Mouse (Mus musculus): ENCODE data around the gene Trip11. TPM values are rescaled to one million over a fixed set of nuclear protein-coding genes. Genes with fewer than 3 reads are reported as not detected.
"Not testable (repeated sequence)": the region's sequence is repeated elsewhere in the genome, so short reads cannot be mapped to it uniquely, and the experiment has no call there.

Trip11 gene
- total RNA-seq (2017), result 45.6 and 47.5 TPM in 2 replicates

DNA sequence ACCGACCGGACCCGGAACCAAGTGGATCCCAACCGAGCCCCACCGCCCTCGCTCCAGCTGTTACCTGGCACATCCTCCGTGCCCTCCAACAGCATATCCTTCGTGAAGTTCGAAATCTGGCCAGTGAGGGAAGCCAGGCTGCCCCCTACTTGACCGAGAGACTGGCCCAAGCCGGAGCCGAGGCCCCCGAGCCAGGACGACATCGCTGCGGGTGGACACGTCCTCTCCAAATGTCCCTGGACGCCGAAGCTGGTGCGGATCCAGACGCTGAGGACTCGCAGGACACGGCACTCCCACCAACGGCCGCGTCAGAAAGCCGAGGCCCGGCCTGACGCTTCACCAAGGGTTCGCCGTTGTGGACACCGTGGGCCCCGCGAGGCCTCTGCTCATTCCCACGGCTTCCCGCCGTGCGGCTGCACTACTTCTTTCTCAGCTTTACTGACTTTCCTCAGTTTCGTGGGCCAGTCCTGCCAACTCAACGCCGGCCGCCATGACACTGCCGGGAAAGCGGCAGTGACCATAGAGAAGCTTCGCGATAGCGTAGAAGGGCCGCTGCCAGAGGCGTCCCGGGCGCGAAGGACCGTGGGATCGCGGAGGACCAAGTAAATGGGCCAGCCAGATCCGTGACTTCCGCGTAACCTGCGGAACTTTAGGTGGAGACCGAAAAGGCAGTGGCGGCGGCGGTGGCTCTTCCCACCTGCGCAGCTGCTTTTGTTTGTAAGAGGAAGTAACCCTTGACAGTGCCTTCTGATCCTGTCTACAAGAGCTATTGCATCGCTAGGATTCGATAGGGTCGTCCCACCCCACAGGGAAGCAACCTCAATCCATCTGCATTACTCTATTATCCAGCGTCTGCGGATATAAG, at the start of gene Trip11:
Gene Trip11 (minus strand): TSS at position 642 of the 865 bp plus-strand sequence.
- ATAC-seq (replicated peaks in 1 of 2; ENCODE audit: insufficient read depth in 1 of 2, low FRiP score in 2 of 2, low TSS enrichment in 1 of 2, low read depth in 1 of 2, poor library complexity in 2 of 2, severe bottlenecking in 2 of 2), result peak; percentile 96 to 97

DNA sequence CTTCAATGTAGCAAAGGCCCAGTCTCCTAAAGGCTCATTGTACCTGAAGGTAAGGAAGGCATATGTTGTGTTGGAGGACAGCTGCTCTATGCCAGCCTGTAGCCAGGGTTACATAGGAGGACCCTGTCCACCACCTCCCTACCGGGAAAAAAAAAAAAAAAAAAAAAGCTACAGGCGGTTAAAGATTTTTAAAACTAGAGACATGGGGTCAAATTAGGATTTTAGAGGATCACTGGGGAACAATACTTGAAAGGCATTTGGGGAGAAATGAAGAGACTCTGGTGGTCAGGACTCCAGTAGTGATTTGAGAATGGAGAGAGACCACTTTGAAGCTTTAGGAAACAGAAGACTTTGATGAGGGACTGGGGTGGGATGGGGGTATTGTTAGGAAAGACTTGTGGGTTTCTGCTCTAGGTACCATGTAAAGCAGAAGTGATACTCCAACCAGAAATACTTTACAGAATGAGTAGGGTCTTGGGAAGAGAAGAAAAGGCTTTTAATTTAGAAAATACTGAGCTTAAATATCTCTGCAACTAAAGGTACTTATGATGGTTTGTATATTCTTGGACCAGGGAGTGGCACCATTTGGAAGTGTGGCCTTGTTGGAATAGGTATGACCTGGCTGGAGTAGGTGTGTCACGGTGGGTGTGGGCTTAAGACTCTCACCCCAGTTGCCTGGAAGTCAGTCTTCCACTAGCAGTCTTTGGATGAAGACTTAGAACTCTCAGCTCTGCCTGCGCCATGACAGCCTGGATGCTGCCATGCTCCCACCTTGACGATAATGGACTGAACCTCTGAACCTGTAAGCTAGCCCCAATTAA, 46.1 kb upstream of the Trip11 start:
- ATAC-seq (replicated peaks in 1 of 2; ENCODE audit: insufficient read depth in 1 of 2, low FRiP score in 2 of 2, low TSS enrichment in 1 of 2, low read depth in 1 of 2, poor library complexity in 2 of 2, severe bottlenecking in 2 of 2), result not testable (repeated sequence)

DNA sequence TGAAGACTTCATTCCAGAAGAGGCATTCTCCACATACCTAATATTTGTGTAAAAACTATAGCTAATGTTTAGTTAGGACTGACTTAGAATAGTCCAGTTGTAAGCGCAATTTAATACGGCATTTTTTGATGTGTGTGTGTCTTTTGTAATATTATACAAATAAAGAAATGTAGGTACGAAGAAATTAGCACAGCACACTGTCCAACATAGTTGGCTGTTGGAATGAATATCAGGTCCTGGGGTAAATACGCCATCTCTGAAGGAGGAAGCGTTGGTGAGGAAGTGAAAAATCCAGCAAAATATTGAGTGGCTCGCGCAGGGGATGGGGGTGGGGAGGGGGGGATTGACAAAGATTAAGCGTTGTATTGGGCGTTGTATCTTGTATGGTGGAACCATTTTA, 45.5 kb upstream of the Trip11 start:
- peak in 1 of 2 experiments; percentile 37; a peak in 1 of 4 replicates for ATAC-seq (replicated peaks in 1 of 2; ENCODE audit: insufficient read depth in 1 of 2, low FRiP score in 2 of 2, low TSS enrichment in 1 of 2, low read depth in 1 of 2, poor library complexity in 2 of 2, severe bottlenecking in 2 of 2)

DNA sequence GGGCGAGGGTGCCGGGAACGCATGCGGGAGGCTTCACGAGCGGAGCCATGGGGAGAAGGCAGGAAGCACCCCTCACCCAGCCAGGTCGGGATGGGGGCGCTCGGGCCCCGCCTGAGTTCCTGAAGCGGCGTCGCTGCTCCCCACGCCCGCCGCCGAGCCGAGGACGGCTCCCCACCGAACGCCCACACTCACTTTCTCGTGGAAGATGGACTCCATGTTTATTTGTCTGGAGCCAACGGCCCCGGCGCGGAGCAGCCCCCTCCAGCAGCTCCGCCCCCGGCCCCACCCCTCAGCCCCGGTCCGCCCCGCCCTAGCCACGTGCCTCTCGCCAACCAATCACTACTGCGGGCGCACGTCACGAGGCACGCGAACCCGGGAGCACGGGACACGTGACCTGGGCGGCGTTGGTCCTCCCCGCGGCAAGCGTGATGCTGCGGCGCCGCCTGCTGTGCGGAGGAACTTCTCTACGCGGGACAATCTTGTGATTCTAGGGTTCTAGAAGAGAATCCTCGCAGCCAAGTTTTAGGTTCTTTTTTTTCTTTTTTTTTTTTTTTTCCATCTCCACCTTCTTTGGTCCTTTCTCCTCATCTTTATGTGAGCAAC, 45.0 kb upstream of the Trip11 start, which contains the start of gene Atxn3:
Gene Atxn3 (minus strand): TSS at position 305 of the 603 bp plus-strand sequence.
- ATAC-seq (replicated peaks in 1 of 2; ENCODE audit: insufficient read depth in 1 of 2, low FRiP score in 2 of 2, low TSS enrichment in 1 of 2, low read depth in 1 of 2, poor library complexity in 2 of 2, severe bottlenecking in 2 of 2), result peak; percentile 97

DNA sequence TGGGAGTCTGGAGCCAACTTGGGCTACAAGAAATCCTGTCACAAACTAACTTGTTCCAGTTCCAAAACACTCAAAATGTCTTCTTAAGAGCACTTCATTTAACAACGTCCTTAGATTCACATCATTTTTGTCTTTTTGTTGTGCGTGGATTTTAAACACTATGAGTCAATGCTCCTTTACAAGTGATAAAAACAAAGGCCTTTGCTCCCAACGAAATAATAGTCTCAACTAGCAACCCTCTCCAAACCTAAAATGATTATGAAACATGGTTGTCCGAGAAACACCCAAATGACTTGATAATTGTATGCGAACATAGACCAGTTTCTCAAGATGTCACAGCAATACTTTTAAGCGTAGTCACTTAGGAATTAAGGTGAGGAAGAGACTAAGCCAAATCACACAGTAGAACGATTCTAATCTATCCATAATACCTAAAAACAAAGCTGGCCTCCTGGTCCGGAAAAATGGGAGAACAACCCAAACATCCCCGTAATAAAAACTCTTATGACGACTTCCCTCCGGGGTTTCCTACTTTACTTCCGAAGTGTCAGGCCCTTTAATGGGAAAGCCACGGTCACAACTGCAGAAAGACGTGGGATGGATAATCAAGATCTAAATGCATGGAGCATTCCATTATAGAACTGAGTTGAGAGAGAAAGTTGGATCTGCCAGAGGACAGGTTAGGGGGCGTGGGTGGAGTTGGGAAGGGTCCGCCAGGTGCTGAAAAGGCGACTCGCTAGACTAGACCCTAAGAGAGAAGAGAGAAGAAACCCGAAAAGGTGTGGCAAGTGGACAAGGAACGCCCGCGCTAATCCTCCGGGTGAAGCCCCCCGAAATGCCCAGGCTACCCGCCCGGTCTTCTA, 44.2 kb upstream of the Trip11 start:
- ATAC-seq (replicated peaks in 1 of 2; ENCODE audit: insufficient read depth in 1 of 2, low FRiP score in 2 of 2, low TSS enrichment in 1 of 2, low read depth in 1 of 2, poor library complexity in 2 of 2, severe bottlenecking in 2 of 2), result no peak

- not testable (repeated sequence) for ATAC-seq (replicated peaks in 1 of 2; ENCODE audit: insufficient read depth in 1 of 2, low FRiP score in 2 of 2, low TSS enrichment in 1 of 2, low read depth in 1 of 2, poor library complexity in 2 of 2, severe bottlenecking in 2 of 2)
Observed at GRCm38 (mm10) chr12:101955821-101956220, 42.8 kb upstream of the Trip11 start.

GRCm38 (mm10) chr12:101948801-101949200, 35.7 kb upstream of the Trip11 start:
- no peak for ATAC-seq (replicated peaks in 1 of 2; ENCODE audit: insufficient read depth in 1 of 2, low FRiP score in 2 of 2, low TSS enrichment in 1 of 2, low read depth in 1 of 2, poor library complexity in 2 of 2, severe bottlenecking in 2 of 2)

- ATAC-seq (replicated peaks in 1 of 2; ENCODE audit: insufficient read depth in 1 of 2, low FRiP score in 2 of 2, low TSS enrichment in 1 of 2, low read depth in 1 of 2, poor library complexity in 2 of 2, severe bottlenecking in 2 of 2), result no peak
Observed at GRCm38 (mm10) chr12:101947986-101948385, 34.9 kb upstream of the Trip11 start.

DNA sequence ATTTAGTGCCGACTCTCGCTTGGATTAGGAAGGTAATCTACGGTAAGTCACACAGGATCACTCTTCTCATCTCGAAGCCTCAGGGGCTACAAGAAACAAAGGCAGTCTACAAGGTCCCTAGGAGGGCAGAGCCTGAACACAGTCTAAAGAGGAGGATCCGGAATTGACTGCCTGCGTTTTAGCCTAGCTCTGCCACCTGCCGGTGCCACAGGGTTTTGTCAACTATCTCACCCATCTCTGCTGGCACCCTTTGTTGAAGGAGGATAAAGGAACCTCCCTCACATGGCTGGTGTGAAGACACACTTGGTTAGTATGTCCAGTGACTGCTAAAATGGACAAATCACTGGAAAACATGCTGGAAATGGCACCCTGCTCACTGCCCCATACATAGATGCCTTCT, 24.5 kb upstream of the Trip11 start:
- ATAC-seq (replicated peaks in 1 of 2; ENCODE audit: insufficient read depth in 1 of 2, low FRiP score in 2 of 2, low TSS enrichment in 1 of 2, low read depth in 1 of 2, poor library complexity in 2 of 2, severe bottlenecking in 2 of 2), result no peak

- no peak for ATAC-seq (replicated peaks in 1 of 2; ENCODE audit: insufficient read depth in 1 of 2, low FRiP score in 2 of 2, low TSS enrichment in 1 of 2, low read depth in 1 of 2, poor library complexity in 2 of 2, severe bottlenecking in 2 of 2)
Observed at GRCm38 (mm10) chr12:101935223-101935622, 22.2 kb upstream of the Trip11 start.

DNA sequence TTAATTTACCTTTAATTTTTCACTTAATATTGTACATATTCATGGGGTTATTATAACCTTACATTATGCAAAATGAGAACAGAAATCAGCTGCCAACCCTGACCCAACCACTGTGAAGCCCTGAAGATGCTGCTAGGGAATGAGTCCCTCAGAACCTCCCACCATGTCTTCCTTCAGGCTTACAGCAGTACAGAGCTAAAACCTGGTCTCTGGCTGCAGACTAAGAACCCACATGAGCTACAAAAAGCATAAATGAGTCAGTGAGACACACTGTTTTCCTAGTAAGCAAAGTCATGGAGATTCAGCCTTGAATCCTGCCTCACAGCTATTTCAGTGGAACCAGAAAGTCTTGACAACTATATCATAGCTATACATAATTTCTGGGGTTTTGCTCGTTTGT, 15.4 kb upstream of the Trip11 start:
- ATAC-seq (replicated peaks in 1 of 2; ENCODE audit: insufficient read depth in 1 of 2, low FRiP score in 2 of 2, low TSS enrichment in 1 of 2, low read depth in 1 of 2, poor library complexity in 2 of 2, severe bottlenecking in 2 of 2), result no peak

GRCm38 (mm10) chr12:101922313-101922712, 9.2 kb upstream of the Trip11 start:
- no peak for ATAC-seq (replicated peaks in 1 of 2; ENCODE audit: insufficient read depth in 1 of 2, low FRiP score in 2 of 2, low TSS enrichment in 1 of 2, low read depth in 1 of 2, poor library complexity in 2 of 2, severe bottlenecking in 2 of 2)

DNA sequence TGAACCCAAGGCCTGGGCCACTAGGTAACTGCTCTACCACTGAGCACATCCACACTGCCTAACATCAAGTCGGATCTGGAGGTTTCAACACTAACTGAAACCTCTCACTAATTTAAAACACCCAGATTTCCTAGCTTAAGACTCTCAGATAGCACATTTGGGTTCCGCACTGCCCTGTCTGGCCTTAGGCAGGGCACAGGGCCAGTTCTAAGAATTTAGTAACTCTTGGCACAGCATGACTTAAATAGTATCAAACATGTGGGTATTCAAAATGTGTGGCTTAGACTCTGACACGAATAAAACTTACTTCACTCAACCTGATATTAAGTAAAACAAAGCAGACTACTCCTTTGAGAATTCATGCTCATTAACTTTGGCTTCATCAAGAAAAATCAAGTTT, 6.8 kb upstream of the Trip11 start:
- no peak for ATAC-seq (replicated peaks in 1 of 2; ENCODE audit: insufficient read depth in 1 of 2, low FRiP score in 2 of 2, low TSS enrichment in 1 of 2, low read depth in 1 of 2, poor library complexity in 2 of 2, severe bottlenecking in 2 of 2)

DNA sequence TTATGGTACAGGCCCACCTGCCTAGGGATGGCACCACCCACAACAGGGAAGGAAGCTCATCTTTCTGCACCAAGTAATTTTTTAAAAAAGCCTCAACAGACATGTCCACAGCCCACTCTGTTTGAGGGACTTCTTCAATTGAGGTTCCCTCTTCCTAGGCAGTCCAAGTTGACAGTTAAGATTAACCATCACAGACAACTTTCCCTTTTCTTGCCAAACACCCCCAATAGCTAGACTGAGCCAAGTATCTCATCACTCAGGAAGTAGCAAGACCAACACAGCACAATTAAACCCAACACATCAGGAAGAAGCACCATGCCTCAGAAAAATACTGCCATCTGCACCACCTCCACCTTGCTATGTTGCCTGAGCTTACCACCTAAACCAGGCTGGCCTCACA, 4.1 kb upstream of the Trip11 start:
- no peak for ATAC-seq (replicated peaks in 1 of 2; ENCODE audit: insufficient read depth in 1 of 2, low FRiP score in 2 of 2, low TSS enrichment in 1 of 2, low read depth in 1 of 2, poor library complexity in 2 of 2, severe bottlenecking in 2 of 2)

DNA sequence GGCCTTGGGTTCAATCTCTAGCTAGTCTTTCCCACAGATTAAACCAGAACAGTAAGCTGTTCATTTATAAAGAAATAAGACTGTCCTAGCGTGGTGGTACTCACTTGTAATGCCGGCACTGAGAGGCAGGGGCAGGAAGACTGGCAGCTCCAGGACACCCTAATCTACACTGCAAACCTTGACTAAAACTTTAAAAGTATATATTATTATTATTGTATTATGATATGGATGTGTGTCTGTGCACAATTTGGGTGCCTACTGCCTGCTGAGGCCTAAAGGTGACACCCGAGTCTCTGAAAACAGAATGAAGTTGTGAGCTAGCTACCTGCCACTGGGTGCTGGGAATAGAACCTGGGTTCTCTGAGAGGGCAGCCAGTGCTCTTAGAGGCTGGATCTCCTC, 1.7 kb downstream of the Trip11 start:
- no peak for ATAC-seq (replicated peaks in 1 of 2; ENCODE audit: insufficient read depth in 1 of 2, low FRiP score in 2 of 2, low TSS enrichment in 1 of 2, low read depth in 1 of 2, poor library complexity in 2 of 2, severe bottlenecking in 2 of 2)

DNA sequence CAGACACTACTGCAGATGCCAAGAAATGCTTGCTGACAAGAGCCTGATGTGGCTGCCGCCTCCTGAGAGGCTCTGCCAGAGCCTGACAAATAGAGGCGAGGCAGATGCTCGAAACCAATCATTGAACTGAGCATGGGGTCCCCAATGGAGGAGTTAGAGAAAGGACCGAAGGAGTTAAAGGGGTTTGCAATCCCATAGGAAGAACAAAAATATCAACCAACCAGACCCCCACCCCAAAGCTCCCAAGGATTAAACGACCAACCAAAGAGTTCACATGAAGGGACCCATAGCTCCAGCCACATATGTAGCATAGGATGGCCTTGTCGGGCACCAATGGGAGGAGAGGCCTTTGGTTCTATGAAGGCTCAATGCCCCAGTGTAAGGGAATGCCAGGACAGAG, 2.7 kb downstream of the Trip11 start:
- no peak for ATAC-seq (replicated peaks in 1 of 2; ENCODE audit: insufficient read depth in 1 of 2, low FRiP score in 2 of 2, low TSS enrichment in 1 of 2, low read depth in 1 of 2, poor library complexity in 2 of 2, severe bottlenecking in 2 of 2)

DNA sequence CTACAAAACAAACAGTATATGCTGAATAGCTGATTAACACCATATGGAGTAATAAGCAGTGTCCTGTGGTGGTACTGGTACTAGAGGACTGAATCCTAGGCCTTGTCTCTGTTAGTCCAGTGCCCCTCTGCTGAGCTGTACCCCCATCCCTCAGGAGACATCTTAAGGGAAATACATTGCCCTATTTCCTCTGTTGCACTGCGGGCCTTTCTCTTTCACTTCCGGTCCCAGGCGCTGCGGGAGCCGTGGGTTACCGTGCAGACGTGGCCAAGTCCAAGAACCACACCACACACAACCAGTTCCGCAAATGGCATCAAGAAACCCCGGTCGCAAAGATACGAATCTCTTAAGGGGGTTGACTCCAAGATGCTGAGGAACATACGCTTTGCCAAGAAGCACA, 7.2 kb downstream of the Trip11 start:
- ATAC-seq (replicated peaks in 1 of 2; ENCODE audit: insufficient read depth in 1 of 2, low FRiP score in 2 of 2, low TSS enrichment in 1 of 2, low read depth in 1 of 2, poor library complexity in 2 of 2, severe bottlenecking in 2 of 2), result peak; percentile 32 to 64; a peak in 1 of 4 replicates

Measured in hematopoietic stem cell, adult 5-6 weeks (primary cell).